Mouse (Mus musculus): ENCODE data around the gene Gfy. TPM values are rescaled to one million over a fixed set of nuclear protein-coding genes. Genes with fewer than 3 reads are reported as not detected.

The Gfy gene
- polyA plus RNA-seq (2015; fragmentation: Illumina TruSeq; extraction: RNeasy Lipid Tissue Mini Kit (QIAGEN cat#74804); ENCODE audit: insufficient read depth, low replicate concordance): not detected

DNA sequence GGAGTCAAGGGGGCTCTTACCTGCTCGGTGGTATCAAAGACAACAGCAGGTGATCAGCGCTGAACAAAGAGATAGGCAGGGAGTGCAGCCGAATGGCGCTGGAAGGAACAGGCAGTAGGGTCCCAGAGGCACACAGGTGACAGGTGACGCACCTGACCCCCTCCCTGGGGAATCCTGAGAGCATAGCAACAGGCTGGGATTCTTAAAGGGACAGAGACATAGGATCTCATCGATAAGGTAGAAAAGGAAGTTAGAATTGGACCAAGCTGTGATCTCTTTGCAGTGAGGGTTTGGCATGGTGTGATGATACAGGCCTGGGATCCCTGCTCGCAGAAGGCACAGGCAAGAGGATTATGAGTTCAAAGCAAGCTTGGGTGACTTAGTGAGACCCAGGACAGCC lies at the start of gene Gfy:
Gene Gfy (minus strand): TSS at position 101 of the 400 bp plus-strand sequence.

DNA sequence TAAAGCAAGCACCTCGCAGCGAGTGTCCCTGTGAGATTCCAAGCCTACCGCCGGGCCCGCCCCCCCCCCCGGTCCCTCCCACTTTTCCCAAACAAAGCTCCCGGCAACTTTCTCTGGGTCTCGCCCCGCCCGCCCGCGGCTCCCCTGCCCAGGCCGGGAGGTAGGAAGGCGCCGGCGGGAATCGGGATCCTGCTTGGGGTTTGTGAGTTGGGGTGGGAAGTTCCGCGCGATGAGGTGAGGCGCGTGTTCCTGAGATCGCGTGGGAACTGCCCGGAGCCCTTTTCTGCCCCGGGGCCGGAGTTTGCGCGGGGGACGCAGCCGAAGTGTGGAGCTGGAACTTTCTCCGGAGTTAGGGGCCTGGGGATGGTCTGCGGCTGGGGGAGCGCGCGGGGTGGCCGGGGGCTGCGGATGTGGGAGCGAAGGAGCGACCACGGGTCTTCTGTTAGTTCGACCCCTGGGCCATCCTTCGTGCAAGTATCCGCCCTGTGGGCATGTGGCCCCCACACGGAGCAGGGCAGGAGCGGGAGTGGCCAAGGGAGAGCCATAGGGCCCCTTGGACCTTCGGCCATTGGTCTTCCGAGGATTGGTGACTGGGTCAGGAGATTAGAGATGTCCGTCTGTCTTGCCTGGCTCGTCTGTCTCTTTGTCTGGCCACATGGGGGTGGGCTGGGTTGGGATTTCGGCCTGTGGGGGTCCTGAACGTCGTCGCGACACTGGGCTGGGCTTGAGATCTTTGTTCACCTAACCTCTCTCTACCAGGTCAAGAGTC lies 36.5 kb upstream of the Gfy start, which contains the start of gene Tead2:
Gene Tead2 (plus strand): TSS at position 81 of the 769 bp plus-strand sequence.

DNA sequence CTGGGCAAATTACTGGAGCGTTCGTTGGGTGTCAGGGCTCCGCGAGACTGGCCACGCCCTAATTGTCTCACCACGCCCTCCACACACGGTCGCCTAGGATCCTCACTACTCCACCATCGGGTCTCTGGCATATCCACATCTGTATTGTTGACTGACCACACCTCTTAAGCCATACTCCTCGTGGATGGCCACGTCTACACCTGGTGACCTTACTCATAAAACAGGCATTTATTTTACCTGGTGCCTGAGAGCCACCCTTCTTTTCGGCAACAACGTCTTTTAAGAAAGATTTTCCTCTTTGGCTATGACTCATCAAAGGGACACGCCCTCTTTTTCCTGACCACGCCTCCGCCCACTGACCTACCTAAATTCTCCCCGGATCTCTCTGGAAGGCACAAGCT lies 32.5 kb upstream of the Gfy start, which contains the start of gene Dkkl1:
Gene Dkkl1 (minus strand): TSS at position 297 of the 401 bp plus-strand sequence.

DNA sequence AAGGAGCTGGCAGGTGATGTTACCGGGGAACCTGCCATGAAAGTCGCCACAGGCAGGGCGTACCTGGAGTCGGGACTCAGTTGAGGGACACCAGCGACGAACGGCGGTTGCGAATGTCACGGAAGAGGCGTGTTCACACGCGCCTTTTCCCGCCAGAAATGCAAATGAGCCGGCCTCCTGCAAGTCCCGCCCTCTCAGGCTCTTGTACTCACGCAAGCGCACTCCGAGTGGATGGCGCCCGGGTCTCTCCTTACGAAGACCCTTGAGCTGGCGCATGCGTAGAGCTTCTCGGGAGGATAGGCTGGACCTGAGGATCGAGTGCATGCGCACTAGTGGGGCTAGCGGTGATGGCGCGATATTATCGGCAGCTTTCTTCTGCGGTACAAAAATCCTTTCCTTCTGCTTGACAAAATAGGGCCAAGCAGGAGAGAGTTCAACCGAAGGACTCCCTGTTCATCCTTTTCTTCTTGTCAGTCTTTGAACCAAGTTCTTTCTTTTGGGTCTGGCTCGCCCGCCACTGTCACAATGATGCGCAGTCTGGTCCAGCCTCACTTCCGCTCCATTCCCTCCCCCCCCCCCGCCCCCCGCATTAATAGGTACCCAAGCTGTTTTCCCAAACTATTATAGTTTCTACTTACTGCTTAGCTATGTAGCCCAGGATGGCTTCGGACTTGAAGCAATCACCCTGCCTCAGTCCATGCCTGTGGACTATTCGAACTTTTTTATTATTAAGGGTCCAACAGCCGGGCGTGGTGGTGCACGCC lies 25.2 kb upstream of the Gfy start, which contains the start of gene Ccdc155:
Gene Ccdc155 (minus strand): TSS at position 513 of the 764 bp plus-strand sequence.

DNA sequence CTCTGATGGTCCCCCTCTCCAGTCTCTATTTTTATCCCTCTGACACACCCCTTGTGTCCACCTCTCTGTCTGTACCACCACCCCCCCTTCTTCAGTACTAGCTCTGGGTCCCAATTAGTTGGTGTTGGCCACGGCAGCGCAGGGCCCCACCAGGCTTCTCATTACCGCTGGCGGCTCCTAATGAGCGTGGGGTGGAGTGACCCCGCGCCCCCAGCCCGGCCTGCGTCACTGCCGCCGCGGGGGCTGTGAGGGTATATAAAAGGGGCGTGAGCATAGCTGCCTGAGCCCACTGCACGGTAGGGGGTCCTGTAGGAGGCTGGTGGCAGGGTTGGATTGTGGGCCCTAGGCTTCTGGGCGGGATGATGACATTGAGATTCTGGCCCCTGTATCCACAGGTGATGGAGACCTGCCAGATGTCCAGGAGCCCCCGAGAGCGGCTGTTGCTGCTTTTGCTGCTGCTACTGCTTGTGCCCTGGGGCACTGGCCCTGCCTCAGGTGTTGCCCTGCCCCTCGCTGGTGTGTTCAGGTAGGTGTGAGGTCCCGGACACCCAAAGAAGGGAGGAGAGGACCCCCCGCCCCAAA lies 1.6 kb upstream of the Gfy start, which contains the start of gene Pth2:
Gene Pth2 (plus strand): TSS at position 100 of the 582 bp plus-strand sequence.

DNA sequence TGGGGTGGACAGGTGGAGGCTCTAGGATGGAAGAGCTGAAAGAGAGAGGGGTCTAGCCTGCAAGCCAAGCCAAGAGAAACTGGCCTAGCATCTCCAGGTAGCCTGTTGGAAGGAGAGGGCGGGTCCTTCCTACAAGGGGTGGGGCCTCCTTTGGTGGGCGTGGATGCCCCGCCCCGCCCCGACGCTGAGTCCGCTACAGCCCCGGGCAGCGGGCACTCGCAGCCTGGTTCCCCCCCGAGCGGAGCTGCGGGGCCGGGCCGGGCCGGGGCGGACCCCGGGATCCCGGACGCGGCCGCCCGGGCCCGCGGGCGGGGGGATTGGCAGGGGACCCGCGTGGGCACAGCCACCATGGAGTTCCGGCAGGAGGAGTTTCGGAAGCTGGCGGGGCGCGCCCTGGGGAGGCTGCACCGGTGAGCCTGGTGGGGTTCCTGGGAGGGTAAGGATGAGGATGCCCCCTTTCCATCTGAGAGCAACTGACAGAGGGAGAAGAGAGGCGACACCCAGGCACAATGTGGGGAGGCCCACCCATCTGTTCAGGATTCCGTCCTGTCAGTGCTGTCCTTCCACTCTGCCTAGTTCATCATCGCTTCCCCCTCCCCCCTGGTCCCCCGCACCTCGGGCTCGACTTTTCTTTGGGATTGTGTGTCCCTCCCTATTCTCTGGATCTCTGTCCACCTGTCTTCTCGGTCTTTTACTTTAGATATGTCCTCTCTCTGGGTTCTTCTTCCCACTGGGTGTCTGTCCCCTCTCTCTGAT lies 15.5 kb downstream of the Gfy start, which contains the start of gene Slc17a7:
Gene Slc17a7 (plus strand): TSS at position 215 of the 756 bp plus-strand sequence.

DNA sequence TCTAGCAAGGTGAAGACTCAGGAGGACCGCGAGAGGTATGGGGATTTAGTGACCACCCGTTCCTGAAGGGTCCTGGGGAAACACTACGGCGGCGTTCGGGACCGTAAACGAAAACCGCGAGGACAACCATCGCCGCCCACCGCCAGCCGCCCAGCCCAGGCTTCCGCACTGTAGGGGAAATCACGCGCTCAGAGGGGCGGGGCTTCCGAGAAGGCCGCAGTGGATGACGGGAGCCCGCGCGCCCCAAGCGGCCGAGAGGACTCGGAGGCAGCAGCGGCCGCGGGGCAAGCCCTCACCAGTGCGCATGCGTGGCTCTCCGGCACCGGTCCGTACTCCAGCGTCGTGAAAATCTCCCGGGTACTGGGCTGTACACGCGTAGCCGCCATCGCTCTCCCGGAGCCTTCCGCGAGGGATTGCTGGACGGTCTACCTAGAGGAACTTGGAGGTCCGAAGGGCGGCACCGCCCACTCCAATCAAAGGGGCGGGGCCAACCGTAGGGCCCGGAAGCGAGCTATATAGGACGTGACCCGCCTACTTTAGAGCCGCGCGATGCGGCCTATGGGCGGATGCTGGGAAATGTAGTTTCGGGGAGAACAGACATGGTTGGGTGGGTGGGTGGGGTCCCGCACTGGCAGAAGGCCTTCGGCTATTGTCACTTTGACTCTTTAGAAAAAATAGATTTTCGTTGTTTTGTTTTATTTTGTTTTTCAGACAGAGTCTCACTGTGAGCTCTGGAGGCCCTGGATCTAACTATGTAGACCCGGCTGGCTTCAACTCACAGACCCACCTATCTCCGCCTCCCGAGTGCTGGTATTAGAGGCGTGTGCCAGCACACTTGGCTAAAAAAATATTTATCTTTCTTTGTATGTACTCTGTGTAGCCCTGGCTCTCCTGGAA lies 25.0 kb downstream of the Gfy start, which contains the start of the genes Pih1d1 and Aldh16a1:
Gene Pih1d1 (plus strand): TSS at position 208 of the 897 bp plus-strand sequence.
Gene Aldh16a1 (minus strand): TSS at position 489 of the 897 bp plus-strand sequence.

DNA sequence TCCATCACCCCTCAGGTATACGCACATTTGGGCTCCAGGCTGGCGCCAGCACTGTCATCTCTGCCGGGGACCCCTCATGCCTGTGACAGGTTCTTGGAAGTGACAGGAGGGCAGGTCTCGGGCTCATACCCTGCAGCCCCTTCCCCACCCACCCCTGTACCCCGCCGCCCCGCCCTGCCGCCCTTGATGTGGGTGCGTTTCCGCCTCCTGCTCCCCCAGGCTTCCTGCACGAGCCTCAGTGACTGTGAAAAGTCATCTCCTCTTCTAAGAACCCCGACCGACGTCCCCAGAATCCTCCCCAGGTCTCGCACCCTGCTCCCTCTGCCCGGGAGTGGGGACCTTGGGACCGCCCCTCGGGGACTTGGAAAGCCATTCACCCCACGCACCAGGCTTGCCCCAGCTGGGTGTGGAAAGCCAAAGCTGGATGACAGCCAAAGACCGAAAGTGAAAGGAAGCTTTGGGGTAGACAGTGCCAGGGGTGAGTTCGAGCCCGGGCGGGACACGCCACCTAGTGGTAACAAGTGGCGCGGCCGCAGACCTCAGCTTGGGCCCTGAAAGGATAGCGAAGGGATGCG lies 43.3 kb downstream of the Gfy start, which contains the start of the genes Gm45713 and Flt3l:
Gene Gm45713 (minus strand): TSS at position 239 of the 575 bp plus-strand sequence.
Gene Flt3l (minus strand): TSS at position 440 of the 575 bp plus-strand sequence.

DNA sequence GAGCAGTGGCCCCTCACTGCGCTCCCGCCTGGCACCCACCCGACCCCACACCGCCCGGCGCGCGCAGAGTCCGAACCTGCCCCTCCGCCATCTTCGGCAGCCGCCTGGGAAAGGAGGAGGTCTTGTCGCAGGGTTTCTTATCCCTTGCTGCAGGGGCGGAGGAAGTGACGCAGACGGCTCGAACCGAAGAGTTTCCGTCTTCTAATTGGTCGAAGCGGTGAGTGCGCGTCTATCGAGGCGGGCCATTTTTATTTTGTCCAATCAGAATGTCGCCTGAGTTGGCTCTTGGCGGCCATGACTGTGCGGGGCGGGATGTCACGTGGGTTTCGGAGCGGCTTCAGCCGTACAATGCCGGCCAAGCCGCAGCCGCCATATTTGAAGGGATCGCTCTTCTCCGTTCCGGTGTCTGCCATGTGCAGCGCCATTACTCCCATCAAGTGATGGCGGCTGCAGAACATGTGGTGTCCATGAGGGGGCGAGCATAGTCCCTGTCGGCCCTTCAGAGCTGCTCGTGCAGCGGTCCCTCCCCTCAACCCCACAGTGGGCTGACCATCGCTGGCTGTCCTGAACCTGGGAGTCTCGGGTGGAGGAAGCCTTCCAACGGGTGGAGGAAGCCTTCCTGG lies 50.6 kb downstream of the Gfy start, which contains the start of gene Rpl13a:
Gene Rpl13a (minus strand): TSS at position 138 of the 623 bp plus-strand sequence.

Other genes with a start within 250 kb of the Gfy start
- gene Tsks, start 236.4 kb downstream of the Gfy start, polyA plus RNA-seq (2015; fragmentation: Illumina TruSeq; extraction: RNeasy Lipid Tissue Mini Kit (QIAGEN cat#74804); ENCODE audit: insufficient read depth, low replicate concordance): not detected
- 1.5 TPM for gene Cpt1c, start 204.7 kb downstream of the Gfy start, polyA plus RNA-seq (2015; fragmentation: Illumina TruSeq; extraction: RNeasy Lipid Tissue Mini Kit (QIAGEN cat#74804); ENCODE audit: insufficient read depth, low replicate concordance)
- gene Prmt1, start 193.0 kb downstream of the Gfy start, polyA plus RNA-seq (2015; fragmentation: Illumina TruSeq; extraction: RNeasy Lipid Tissue Mini Kit (QIAGEN cat#74804); ENCODE audit: insufficient read depth, low replicate concordance): 116 TPM
- gene Irf3, start 181.9 kb downstream of the Gfy start, polyA plus RNA-seq (2015; fragmentation: Illumina TruSeq; extraction: RNeasy Lipid Tissue Mini Kit (QIAGEN cat#74804); ENCODE audit: insufficient read depth, low replicate concordance): 140 TPM
- gene Bcl2l12, start 180.9 kb downstream of the Gfy start, polyA plus RNA-seq (2015; fragmentation: Illumina TruSeq; extraction: RNeasy Lipid Tissue Mini Kit (QIAGEN cat#74804); ENCODE audit: insufficient read depth, low replicate concordance): 6.8 TPM
- gene Scaf1, start 163.2 kb downstream of the Gfy start, polyA plus RNA-seq (2015; fragmentation: Illumina TruSeq; extraction: RNeasy Lipid Tissue Mini Kit (QIAGEN cat#74804); ENCODE audit: insufficient read depth, low replicate concordance): 22.6 TPM
- 30.0 TPM for gene Rras, start 161.6 kb downstream of the Gfy start, polyA plus RNA-seq (2015; fragmentation: Illumina TruSeq; extraction: RNeasy Lipid Tissue Mini Kit (QIAGEN cat#74804); ENCODE audit: insufficient read depth, low replicate concordance)
- 4.3 TPM for gene Prr12, start 126.7 kb downstream of the Gfy start, polyA plus RNA-seq (2015; fragmentation: Illumina TruSeq; extraction: RNeasy Lipid Tissue Mini Kit (QIAGEN cat#74804); ENCODE audit: insufficient read depth, low replicate concordance)
- 21.1 TPM for gene Nosip, start 117.1 kb downstream of the Gfy start, polyA plus RNA-seq (2015; fragmentation: Illumina TruSeq; extraction: RNeasy Lipid Tissue Mini Kit (QIAGEN cat#74804); ENCODE audit: insufficient read depth, low replicate concordance)
- gene Prrg2, start 116.9 kb downstream of the Gfy start, polyA plus RNA-seq (2015; fragmentation: Illumina TruSeq; extraction: RNeasy Lipid Tissue Mini Kit (QIAGEN cat#74804); ENCODE audit: insufficient read depth, low replicate concordance): 3.5 TPM
- 9.4 TPM for gene Rcn3, start 87.3 kb downstream of the Gfy start, polyA plus RNA-seq (2015; fragmentation: Illumina TruSeq; extraction: RNeasy Lipid Tissue Mini Kit (QIAGEN cat#74804); ENCODE audit: insufficient read depth, low replicate concordance)
- gene Fcgrt, start 75.7 kb downstream of the Gfy start, polyA plus RNA-seq (2015; fragmentation: Illumina TruSeq; extraction: RNeasy Lipid Tissue Mini Kit (QIAGEN cat#74804); ENCODE audit: insufficient read depth, low replicate concordance): 45.8 TPM
- gene Rps11, start 55.1 kb downstream of the Gfy start, polyA plus RNA-seq (2015; fragmentation: Illumina TruSeq; extraction: RNeasy Lipid Tissue Mini Kit (QIAGEN cat#74804); ENCODE audit: insufficient read depth, low replicate concordance): 3,350 TPM
- 4,521 TPM for gene Rpl13a, start 50.8 kb downstream of the Gfy start, polyA plus RNA-seq (2015; fragmentation: Illumina TruSeq; extraction: RNeasy Lipid Tissue Mini Kit (QIAGEN cat#74804); ENCODE audit: insufficient read depth, low replicate concordance)
- not detected for gene Gm45713, start 43.3 kb downstream of the Gfy start, polyA plus RNA-seq (2015; fragmentation: Illumina TruSeq; extraction: RNeasy Lipid Tissue Mini Kit (QIAGEN cat#74804); ENCODE audit: insufficient read depth, low replicate concordance)
- 119 TPM for gene Flt3l, start 43.1 kb downstream of the Gfy start, polyA plus RNA-seq (2015; fragmentation: Illumina TruSeq; extraction: RNeasy Lipid Tissue Mini Kit (QIAGEN cat#74804); ENCODE audit: insufficient read depth, low replicate concordance)
- gene Pih1d1, start 25.3 kb downstream of the Gfy start, polyA plus RNA-seq (2015; fragmentation: Illumina TruSeq; extraction: RNeasy Lipid Tissue Mini Kit (QIAGEN cat#74804); ENCODE audit: insufficient read depth, low replicate concordance): 19.7 TPM
- 25.4 TPM for gene Aldh16a1, start 25.0 kb downstream of the Gfy start, polyA plus RNA-seq (2015; fragmentation: Illumina TruSeq; extraction: RNeasy Lipid Tissue Mini Kit (QIAGEN cat#74804); ENCODE audit: insufficient read depth, low replicate concordance)
- not detected for gene Slc17a7, start 15.6 kb downstream of the Gfy start, polyA plus RNA-seq (2015; fragmentation: Illumina TruSeq; extraction: RNeasy Lipid Tissue Mini Kit (QIAGEN cat#74804); ENCODE audit: insufficient read depth, low replicate concordance)
- not detected for gene Pth2, start 1.4 kb upstream of the Gfy start, polyA plus RNA-seq (2015; fragmentation: Illumina TruSeq; extraction: RNeasy Lipid Tissue Mini Kit (QIAGEN cat#74804); ENCODE audit: insufficient read depth, low replicate concordance)
- 0.10 TPM for gene Ccdc155, start 25.3 kb upstream of the Gfy start, polyA plus RNA-seq (2015; fragmentation: Illumina TruSeq; extraction: RNeasy Lipid Tissue Mini Kit (QIAGEN cat#74804); ENCODE audit: insufficient read depth, low replicate concordance)
- 0.99 TPM for gene Dkkl1, start 32.6 kb upstream of the Gfy start, polyA plus RNA-seq (2015; fragmentation: Illumina TruSeq; extraction: RNeasy Lipid Tissue Mini Kit (QIAGEN cat#74804); ENCODE audit: insufficient read depth, low replicate concordance)
- gene Tead2, start 36.2 kb upstream of the Gfy start, polyA plus RNA-seq (2015; fragmentation: Illumina TruSeq; extraction: RNeasy Lipid Tissue Mini Kit (QIAGEN cat#74804); ENCODE audit: insufficient read depth, low replicate concordance): 2.5 TPM
- gene Cd37, start 59.5 kb upstream of the Gfy start, polyA plus RNA-seq (2015; fragmentation: Illumina TruSeq; extraction: RNeasy Lipid Tissue Mini Kit (QIAGEN cat#74804); ENCODE audit: insufficient read depth, low replicate concordance): 398 TPM
- gene Slc6a16, start 61.5 kb upstream of the Gfy start, polyA plus RNA-seq (2015; fragmentation: Illumina TruSeq; extraction: RNeasy Lipid Tissue Mini Kit (QIAGEN cat#74804); ENCODE audit: insufficient read depth, low replicate concordance): not detected
- gene Slc6a21, start 97.9 kb upstream of the Gfy start, polyA plus RNA-seq (2015; fragmentation: Illumina TruSeq; extraction: RNeasy Lipid Tissue Mini Kit (QIAGEN cat#74804); ENCODE audit: insufficient read depth, low replicate concordance): 0.97 TPM
- 3.5 TPM for gene Trpm4, start 154.2 kb upstream of the Gfy start, polyA plus RNA-seq (2015; fragmentation: Illumina TruSeq; extraction: RNeasy Lipid Tissue Mini Kit (QIAGEN cat#74804); ENCODE audit: insufficient read depth, low replicate concordance)
- gene Hrc, start 155.7 kb upstream of the Gfy start, polyA plus RNA-seq (2015; fragmentation: Illumina TruSeq; extraction: RNeasy Lipid Tissue Mini Kit (QIAGEN cat#74804); ENCODE audit: insufficient read depth, low replicate concordance): 0.15 TPM
- gene Ppfia3, start 187.4 kb upstream of the Gfy start, polyA plus RNA-seq (2015; fragmentation: Illumina TruSeq; extraction: RNeasy Lipid Tissue Mini Kit (QIAGEN cat#74804); ENCODE audit: insufficient read depth, low replicate concordance): 0.10 TPM
- not detected for gene Lin7b, start 191.0 kb upstream of the Gfy start, polyA plus RNA-seq (2015; fragmentation: Illumina TruSeq; extraction: RNeasy Lipid Tissue Mini Kit (QIAGEN cat#74804); ENCODE audit: insufficient read depth, low replicate concordance)
- 639 TPM for gene Snrnp70, start 216.2 kb upstream of the Gfy start, polyA plus RNA-seq (2015; fragmentation: Illumina TruSeq; extraction: RNeasy Lipid Tissue Mini Kit (QIAGEN cat#74804); ENCODE audit: insufficient read depth, low replicate concordance)
- not detected for gene Kcna7, start 226.1 kb upstream of the Gfy start, polyA plus RNA-seq (2015; fragmentation: Illumina TruSeq; extraction: RNeasy Lipid Tissue Mini Kit (QIAGEN cat#74804); ENCODE audit: insufficient read depth, low replicate concordance)
- not detected for gene Ntf5, start 234.1 kb upstream of the Gfy start, polyA plus RNA-seq (2015; fragmentation: Illumina TruSeq; extraction: RNeasy Lipid Tissue Mini Kit (QIAGEN cat#74804); ENCODE audit: insufficient read depth, low replicate concordance)
- gene Lhb, start 241.3 kb upstream of the Gfy start, polyA plus RNA-seq (2015; fragmentation: Illumina TruSeq; extraction: RNeasy Lipid Tissue Mini Kit (QIAGEN cat#74804); ENCODE audit: insufficient read depth, low replicate concordance): not detected